Mouse (Mus musculus) layer of hippocampus, adult 2 months (tissue): ENCODE results near the gene Mical3. TPM values are rescaled to one million over a fixed set of nuclear protein-coding genes. Genes with fewer than 3 reads are reported as not detected.

Source experiments
- DNase-seq, 2 experiments: peaks; one replicate each; pipeline ENCODE4 v3.0.0; 2022; ENCODE audit warnings: low spot score in 2 of 2
- H3K27ac ChIP-seq: fragments of 200-600 bp; 2 replicates; pipeline ENCODE4 v1.8.1; 2022
- H3K4me3 ChIP-seq: fragments of 200-600 bp; 2 replicates; pipeline ENCODE4 v1.8.1; 2022; ENCODE audit warnings: mild to moderate bottlenecking
- CTCF ChIP-seq: fragments of 200-600 bp; conservative IDR thresholded peaks from 2 replicates; pipeline ENCODE4 v1.8.1; 2022; ENCODE audit warnings: antibody characterized with exemption, mild to moderate bottlenecking, moderate library complexity
- total RNA-seq, 2 experiments: library from RNA; stranded (reverse); gene quantifications; 2 replicates each; pipeline ENCODE4 v1.2.3; 2021

The Mical3 gene
- total RNA-seq, 2 experiments from 2014 or later: 89.5 to 94.6 TPM

DNA sequence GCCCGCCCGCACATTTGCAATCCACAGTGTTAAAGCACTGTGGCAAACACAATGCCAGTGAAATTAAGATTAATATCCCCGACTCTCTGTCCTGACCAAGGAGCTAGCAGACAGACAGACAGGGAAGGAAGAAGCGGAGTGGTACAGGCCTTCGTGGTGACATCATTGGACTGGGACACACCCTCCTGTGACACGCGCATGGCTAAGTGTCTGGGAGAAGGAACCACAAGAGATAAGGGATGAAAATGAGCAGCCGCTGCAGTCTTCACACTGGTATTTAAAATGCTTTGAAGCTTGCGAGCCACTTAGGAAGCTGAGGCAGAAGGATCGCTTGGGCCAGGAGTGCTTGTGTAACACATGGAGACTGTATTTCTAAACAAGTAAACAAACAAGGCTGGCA, 143.6 kb downstream of the Mical3 start:
- no peak for TF ChIP-seq CTCF
- no peak overlapping the region for H3K4me3 ChIP-seq
- H3K27ac ChIP-seq: peak overlapping the region; percentile 59; the same call in 1 of the 2 replicates
- DNase-seq: no peak

DNA sequence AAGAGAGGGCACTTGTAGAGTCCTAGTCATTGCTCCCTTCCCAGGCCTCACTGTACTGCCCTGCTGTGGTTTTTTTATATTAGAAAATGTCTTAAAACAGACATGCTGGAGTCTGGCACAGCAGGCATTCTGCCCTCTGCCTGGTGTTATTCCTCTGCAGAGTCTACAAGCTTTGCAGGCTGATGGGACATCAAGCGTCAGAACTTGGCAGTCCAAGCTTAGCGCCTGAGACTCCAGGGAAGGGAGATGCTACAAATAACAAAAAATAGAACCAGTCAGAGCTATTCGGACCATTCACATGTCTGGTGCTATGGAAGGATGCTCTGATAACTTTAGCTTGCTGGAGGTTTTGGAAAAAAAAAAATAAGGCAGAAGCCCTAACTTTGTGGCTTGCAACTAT, 144.6 kb downstream of the Mical3 start:
- no peak for TF ChIP-seq CTCF
- H3K27ac ChIP-seq: 0 out of 2 replicates have a peak overlapping the region, but pooled peaks have one; percentile 28

DNA sequence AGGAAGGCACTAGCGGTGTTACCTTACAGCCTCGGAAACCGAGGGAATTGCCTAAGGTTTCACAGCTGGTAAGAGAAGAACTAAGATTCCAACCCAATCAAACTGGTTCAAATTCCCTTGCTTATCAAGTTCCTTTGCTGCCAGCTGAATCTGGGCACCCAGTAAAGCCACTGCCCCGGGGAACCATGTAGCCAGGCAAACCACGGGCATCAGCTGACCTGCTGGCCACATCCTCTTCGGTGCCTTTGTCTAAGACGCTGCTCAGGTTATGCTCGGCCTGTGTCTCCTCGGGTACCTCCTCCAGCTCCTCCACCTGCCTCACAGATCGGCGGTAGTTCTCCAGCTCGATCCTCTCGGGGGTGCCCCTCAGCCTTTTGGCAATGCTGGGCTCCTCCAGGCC, 148.5 kb downstream of the Mical3 start:
- no peak overlapping the region for H3K27ac ChIP-seq
- TF ChIP-seq CTCF: no peak
- H3K4me3 ChIP-seq: no peak overlapping the region
- DNase-seq: no peak

More for the DNA sequence above, 144.6 kb downstream of the Mical3 start:
- H3K4me3 ChIP-seq: no peak overlapping the region
- no peak for DNase-seq

DNA sequence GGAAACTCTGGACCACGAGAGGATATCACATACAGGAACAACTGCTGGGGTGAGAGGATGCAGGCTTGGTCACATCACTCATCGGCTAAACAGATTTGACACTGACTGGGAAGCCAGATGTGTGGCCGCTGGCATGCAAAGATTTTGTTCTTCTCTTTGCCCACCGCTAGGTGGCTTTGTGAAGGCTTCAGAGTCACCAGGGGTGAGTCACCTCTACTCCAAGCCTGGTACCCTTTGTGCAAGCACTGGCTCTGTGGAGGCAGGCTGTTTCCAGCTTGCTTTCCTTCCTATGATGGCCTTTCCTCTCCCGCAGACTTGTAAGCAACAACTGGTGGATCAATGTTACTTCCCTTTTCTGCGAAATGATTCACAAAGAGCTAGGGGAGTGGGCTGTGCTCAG, 149.3 kb downstream of the Mical3 start:
- no peak for DNase-seq
- no peak overlapping the region for H3K27ac ChIP-seq
- peak; percentile 65 for TF ChIP-seq CTCF
- H3K4me3 ChIP-seq: no peak overlapping the region

DNA sequence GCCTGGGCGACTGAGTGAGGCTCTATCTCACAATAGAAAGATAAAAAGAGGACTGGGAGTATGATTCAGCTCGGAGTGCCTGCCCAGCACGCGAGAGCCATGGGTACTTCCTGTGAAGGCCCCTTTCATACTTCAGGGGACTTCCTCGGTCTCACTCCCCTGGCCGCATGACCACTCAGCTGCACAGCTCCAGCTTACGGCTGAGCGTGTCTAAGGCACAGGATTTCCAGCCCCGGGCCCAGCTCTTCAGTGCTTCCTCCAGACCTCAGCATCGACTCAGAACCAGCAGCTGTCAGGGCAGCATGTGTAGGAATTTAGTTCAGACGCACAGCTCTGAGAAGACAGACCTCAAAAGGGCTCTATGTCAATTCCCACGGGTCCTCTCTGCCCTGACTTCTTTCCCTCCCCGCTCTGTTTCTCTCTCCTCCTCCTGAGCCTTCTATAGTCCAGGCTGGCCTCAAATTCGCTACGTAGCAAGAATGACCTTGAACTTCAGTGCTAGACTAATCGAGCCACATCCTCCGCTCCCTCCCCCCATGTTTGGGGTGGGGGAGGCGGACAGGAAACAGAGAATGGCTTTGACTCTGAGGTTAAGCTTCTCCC, 152.7 kb downstream of the Mical3 start:
- DNase-seq: no peak
- H3K4me3 ChIP-seq: no peak overlapping the region
- peak overlapping the region; percentile 21; the same call in 1 of the 2 replicates for H3K27ac ChIP-seq
- TF ChIP-seq CTCF: no peak

DNA sequence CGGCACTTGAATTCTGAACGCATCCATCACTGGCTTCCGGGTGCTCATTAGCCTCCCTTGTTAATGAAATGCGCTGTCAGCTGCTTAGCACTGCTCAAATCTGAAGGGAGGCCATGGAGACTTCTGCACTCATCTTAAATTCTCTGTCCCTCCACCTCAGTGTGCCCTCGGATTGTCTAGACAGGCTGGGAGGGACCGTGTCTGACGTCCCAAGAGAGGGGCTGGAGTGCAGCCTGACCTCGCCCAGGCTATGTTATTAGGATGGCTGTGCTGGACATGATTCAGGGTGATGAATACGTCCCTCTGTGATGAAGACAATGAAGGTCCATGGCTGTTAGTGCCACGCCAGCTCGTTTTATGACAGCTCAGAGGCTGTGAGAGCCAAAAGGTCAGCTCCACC, 153.8 kb downstream of the Mical3 start:
- TF ChIP-seq CTCF: no peak
- Histone ChIP-seq H3K4me3 (no peak overlapping the region), H3K27ac (no peak overlapping the region)
- DNase-seq: no peak

DNA sequence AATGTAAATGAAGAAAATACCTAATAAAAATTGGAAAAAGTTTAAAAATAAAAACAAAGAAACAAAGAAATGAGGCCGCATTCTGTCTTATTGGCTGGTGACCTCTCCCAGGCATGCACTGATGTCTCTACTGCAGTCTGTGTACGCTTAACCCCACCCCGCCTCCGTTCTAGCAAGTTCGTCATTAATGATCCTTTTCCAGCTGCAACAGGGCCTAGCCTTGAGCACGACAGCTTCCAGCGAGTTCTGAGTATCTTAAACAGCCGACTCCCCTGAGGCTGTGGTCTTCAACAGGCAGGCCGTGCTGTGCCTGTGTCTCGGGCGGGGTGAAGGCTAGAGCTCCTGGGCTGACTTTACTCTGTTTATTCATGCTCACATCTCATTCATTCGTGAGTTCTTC, 154.7 kb downstream of the Mical3 start:
- no peak for DNase-seq
- H3K4me3 ChIP-seq: no peak overlapping the region
- no peak overlapping the region for H3K27ac ChIP-seq
- no peak for TF ChIP-seq CTCF

DNA sequence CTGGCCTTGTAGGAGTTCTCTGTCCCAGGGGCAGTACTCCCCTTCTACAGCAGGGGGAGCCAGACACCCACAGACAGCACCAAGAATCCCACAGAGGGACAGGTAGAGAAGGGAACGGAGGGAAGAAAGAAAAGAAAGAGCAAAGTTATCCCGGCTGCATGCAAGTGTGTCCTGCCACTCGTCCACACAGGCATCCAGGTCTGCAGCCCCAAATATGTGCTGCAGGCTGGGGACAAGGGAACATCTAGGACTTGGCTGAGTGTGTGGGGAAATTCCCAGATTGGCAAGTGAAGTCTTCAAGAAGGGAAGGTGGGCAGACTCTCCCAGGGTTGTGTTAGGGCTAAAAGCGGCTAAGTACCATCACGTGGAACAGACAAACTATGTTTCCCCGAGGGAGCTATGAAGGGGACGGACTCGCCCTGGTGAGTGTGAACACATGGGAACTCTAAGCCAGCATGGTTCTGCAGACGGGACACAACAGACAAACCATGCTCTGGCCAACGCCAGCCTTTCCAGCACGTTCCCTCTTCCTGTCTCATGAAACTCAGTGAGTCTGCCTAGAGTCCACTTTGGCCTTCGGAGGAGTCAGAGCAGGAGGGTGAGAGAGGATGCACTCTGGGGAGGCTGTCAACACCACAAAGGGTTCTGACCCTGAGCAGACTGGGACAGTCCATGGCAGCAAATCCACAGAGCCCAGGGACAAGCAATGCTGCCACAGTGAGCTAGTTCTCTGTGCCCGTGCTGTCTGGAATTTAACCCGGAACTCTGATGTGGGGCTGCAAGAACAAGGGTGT, 158.8 kb downstream of the Mical3 start:
- H3K4me3 ChIP-seq: no peak overlapping the region
- peak; percentile 100 for TF ChIP-seq CTCF
- peak; percentile 86 to 92 for DNase-seq
- H3K27ac ChIP-seq: no peak overlapping the region

DNA sequence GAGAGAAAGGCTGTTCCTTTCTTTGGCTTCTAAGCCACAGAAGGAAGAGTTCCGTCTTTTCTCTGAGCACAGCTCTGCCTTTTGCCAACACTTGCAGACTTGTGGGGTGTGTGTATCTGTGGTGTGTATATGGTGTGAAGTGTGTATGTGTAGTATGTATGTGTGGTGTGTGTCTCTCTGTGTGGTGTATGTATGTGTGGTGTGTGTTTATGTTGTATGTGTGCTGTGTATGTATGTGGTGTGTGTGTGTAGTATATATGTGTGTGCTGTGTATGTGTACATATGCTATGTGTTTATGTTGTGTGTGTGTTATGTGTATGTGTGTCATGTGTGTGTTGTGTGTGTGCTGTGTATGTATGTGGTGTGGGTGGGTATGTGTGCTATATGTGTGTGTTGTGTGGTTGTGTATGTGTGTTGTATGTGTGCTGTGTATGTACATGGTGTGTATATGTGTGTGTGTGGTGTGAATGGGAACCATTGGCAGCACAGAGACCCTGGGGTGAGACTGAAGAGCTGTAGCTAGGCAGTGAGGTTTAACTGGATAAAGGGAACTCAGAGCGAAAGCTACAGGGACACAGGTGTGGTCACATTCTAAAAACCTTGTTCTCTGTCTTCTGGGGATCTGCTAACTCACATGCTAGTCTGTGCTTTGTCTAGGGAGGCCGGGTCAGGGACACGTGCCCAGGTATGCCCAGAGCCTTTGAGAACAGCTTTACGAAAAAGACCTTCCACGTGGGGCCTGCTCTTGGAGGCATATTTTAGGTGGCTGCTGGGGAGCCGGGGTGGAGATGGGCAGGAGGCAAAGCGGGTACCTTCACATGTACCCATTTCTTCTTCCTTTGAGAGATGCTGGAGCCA, 159.6 kb downstream of the Mical3 start:
- no peak for DNase-seq
- TF ChIP-seq CTCF: no peak
- H3K4me3 ChIP-seq: no peak overlapping the region
- no peak overlapping the region for H3K27ac ChIP-seq

DNA sequence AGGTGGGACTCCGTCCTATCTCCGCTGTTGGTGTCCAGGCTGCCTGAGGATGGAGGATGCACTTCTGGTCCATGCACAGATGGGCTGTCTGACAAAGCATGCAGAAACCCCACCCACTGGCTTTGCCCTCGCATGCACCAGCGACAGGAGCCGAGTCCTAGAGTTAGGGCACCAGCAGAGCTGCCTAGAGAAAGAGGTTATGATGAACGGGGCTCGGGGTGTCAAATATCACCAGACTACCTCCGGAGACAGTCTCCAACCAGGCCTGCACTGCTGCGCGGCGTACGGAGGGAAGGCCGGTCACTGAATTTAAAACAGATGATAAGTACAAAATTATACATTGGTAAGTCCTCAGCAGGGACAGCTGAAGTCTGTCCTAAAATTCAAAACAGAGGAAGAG, 165.0 kb downstream of the Mical3 start:
- Histone ChIP-seq H3K4me3 (no peak overlapping the region), H3K27ac (no peak overlapping the region)
- TF ChIP-seq CTCF: no peak
- DNase-seq: no peak

DNA sequence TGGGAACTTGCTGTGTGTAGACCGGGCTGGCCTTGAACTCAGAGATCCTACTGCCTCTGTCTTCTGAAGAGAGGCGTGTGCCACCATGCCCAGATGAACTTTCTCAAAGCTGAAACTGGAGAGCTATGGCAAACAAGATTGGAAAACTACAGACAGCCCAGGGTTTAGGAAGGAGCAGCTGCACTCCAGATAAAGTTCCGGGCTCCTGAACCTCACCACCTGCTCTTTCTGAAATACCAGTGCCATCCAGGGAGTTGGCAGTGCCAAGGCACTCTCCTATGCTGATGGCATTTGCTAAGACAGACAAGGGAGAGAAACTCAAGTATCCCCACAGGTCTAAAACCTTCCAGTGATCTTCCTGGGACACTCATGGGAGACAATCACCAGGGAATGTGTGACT, 166.6 kb downstream of the Mical3 start:
- TF ChIP-seq CTCF: no peak
- no peak for DNase-seq
- Histone ChIP-seq H3K4me3 (no peak overlapping the region), H3K27ac (no peak overlapping the region)

DNA sequence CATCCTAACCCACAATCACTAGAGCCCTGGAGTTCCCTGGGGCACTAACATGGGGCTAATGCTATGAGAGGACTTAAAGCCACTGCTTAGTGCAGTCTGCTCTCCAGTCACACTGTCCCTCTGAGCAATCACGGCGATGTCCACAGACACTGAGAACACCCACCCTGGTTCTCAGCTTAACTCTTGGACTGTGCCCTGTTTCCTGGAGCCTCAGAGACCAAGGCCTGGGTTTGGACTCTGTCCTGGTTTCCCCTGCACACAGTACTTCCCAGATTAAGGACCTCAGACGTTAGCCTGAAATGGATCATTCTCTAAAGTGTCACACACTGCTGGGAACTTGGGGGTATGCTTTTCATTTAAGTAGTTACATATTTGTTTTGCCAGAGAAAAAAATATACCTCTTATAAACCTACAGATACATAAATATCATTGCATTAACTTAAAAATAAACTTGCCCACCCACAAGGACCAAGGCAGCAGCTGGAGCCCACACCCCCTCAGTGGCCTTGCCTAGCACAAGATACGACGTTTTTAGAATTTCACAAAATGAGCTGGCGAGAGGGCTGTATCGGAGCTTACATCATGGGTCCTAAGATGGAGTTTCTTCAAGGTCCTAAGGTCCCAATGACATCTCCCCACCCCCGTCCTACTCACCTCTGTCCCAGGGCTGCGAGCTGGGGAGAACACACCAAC, 170.3 kb downstream of the Mical3 start:
- no peak for TF ChIP-seq CTCF
- Histone ChIP-seq H3K27ac (0 out of 2 replicates have a peak overlapping the region, but pooled peaks have one; percentile 10), H3K4me3 (no peak overlapping the region)
- DNase-seq: no peak
